Mouse (Mus musculus): Measurements from ENCODE around the gene Tmprss6.

DNA sequence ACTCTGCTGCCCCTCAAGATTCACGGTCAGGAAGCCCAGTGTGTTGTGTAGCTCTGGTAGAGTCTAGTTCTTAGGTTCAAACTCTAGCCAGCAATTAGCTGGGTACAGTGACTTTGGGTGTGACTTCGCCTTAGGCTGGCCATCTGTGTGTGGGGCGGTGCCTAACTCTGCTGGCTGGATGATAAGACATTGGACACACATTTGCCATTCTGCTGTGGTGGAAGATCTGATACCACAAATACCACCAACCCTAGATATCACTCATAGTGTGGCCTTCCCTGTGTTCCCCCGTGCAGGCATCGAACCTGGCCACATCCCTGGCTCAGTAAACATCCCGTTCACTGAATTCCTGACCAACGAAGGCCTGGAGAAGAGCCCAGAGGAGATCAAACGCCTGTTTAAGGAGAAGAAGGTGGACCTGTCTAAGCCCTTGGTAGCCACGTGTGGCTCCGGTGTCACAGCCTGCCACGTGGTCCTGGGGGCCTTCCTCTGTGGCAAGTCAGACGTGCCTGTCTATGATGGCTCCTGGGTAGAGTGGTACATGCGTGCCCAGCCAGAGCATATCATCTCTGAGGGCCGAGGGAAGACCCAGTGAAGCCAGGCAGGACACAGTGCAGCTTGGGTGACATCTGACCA is 55.2 kb downstream of the Tmprss6 start:
- TF ChIP-seq POLR2A (IDR thresholded peaks at IDR 0.05; ENCODE audit: low read depth, low read length) (no peak), CTCF (IDR thresholded peaks at IDR 0.05; ENCODE audit: extremely low read depth, insufficient read length, insufficient replicate concordance, low read depth, low read length) (no peak)

Measured in small intestine, adult 2 months (tissue).